Mouse (Mus musculus): ENCODE data around the gene Elmo1. TPM values are rescaled to one million over a fixed set of nuclear protein-coding genes. Genes with fewer than 3 reads are reported as not detected.

Elmo1 gene
- polyA plus RNA-seq, 1 experiment from 2014 or later = 49.5 TPM

GRCm38 (mm10) chr13:20218126-20218525 is 127.7 kb downstream of the Elmo1 start:
- no peaks in the 10 kb centered on the region for H3K36me3 ChIP-seq (ENCODE audit: control insufficient read depth, insufficient read depth, low read length)
- 66% methylated on average over 4 of the region's 4 CpGs for WGBS
- H3K4me2 ChIP-seq (ENCODE audit: low read depth, low read length) = no peak overlapping the region
- no peaks in the 10 kb centered on the region for H3K27me3 ChIP-seq (ENCODE audit: control insufficient read depth, insufficient read depth, low read length)
- H3K27ac ChIP-seq (ENCODE audit: low read depth, low read length) = no peak overlapping the region
- no peaks in the 10 kb centered on the region for H3K4me1 ChIP-seq (ENCODE audit: control insufficient read depth, insufficient read depth, low read length)
- no peak overlapping the region for H3K9ac ChIP-seq (replicated peaks; ENCODE audit: low read depth, low read length)
- H3K9me3 ChIP-seq (ENCODE audit: control insufficient read depth, low read length) = no peaks in the 10 kb centered on the region
- H3K4me3 ChIP-seq (ENCODE audit: low read depth, low read length) = no peak overlapping the region
- ATAC-seq (ENCODE audit: low read depth) = no peak

GRCm38 (mm10) chr13:20220414-20220813 is 130.0 kb downstream of the Elmo1 start:
- no peak overlapping the region for H3K4me2 ChIP-seq (ENCODE audit: low read depth, low read length)
- H3K36me3 ChIP-seq (ENCODE audit: control insufficient read depth, insufficient read depth, low read length) = no peaks in the 10 kb centered on the region
- no peaks in the 10 kb centered on the region for H3K9me3 ChIP-seq (ENCODE audit: control insufficient read depth, low read length)
- H3K9ac ChIP-seq (replicated peaks; ENCODE audit: low read depth, low read length) = no peak overlapping the region
- no peak overlapping the region for H3K4me3 ChIP-seq (ENCODE audit: low read depth, low read length)
- H3K4me1 ChIP-seq (ENCODE audit: control insufficient read depth, insufficient read depth, low read length) = no peaks in the 10 kb centered on the region
- no peak for ATAC-seq (ENCODE audit: low read depth)
- no peak overlapping the region for H3K27ac ChIP-seq (ENCODE audit: low read depth, low read length)
- no peaks in the 10 kb centered on the region for H3K27me3 ChIP-seq (ENCODE audit: control insufficient read depth, insufficient read depth, low read length)

GRCm38 (mm10) chr13:20227923-20228705 is 137.7 kb downstream of the Elmo1 start:
- ATAC-seq (ENCODE audit: low read depth) = peak; percentile 65
- WGBS = 41% methylated on average over 11 of the region's 11 CpGs
- H3K4me2 ChIP-seq (ENCODE audit: low read depth, low read length) = no peak overlapping the region
- H3K4me1 ChIP-seq (ENCODE audit: control insufficient read depth, insufficient read depth, low read length) = 0 out of 2 replicates have a peak, but pooled peaks cover 2% of the 10 kb centered on the region
- no peaks in the 10 kb centered on the region for H3K27me3 ChIP-seq (ENCODE audit: control insufficient read depth, insufficient read depth, low read length)
- no peaks in the 10 kb centered on the region for H3K36me3 ChIP-seq (ENCODE audit: control insufficient read depth, insufficient read depth, low read length)
- no peaks in the 10 kb centered on the region for H3K9me3 ChIP-seq (ENCODE audit: control insufficient read depth, low read length)
- no peak overlapping the region for H3K4me3 ChIP-seq (ENCODE audit: low read depth, low read length)
- no peak overlapping the region for H3K27ac ChIP-seq (ENCODE audit: low read depth, low read length)
- H3K9ac ChIP-seq (replicated peaks; ENCODE audit: low read depth, low read length) = no peak overlapping the region

GRCm38 (mm10) chr13:20231837-20232728 is 141.7 kb downstream of the Elmo1 start:
- no peak overlapping the region for H3K9ac ChIP-seq (replicated peaks; ENCODE audit: low read depth, low read length)
- WGBS = 56% methylated on average over 11 of the region's 11 CpGs
- H3K27ac ChIP-seq (ENCODE audit: low read depth, low read length) = no peak overlapping the region
- 0 out of 2 replicates have a peak, but pooled peaks cover 2% of the 10 kb centered on the region for H3K4me1 ChIP-seq (ENCODE audit: control insufficient read depth, insufficient read depth, low read length)
- H3K4me2 ChIP-seq (ENCODE audit: low read depth, low read length) = no peak overlapping the region
- no peaks in the 10 kb centered on the region for H3K36me3 ChIP-seq (ENCODE audit: control insufficient read depth, insufficient read depth, low read length)
- H3K4me3 ChIP-seq (ENCODE audit: low read depth, low read length) = no peak overlapping the region
- H3K9me3 ChIP-seq (ENCODE audit: control insufficient read depth, low read length) = no peaks in the 10 kb centered on the region
- no peaks in the 10 kb centered on the region for H3K27me3 ChIP-seq (ENCODE audit: control insufficient read depth, insufficient read depth, low read length)
- peak; percentile 31; the same call in 1 of the 2 replicates for ATAC-seq (ENCODE audit: low read depth)

GRCm38 (mm10) chr13:20233707-20234106 is 143.3 kb downstream of the Elmo1 start:
- no peak for ATAC-seq (ENCODE audit: low read depth)
- no peaks in the 10 kb centered on the region for H3K4me1 ChIP-seq (ENCODE audit: control insufficient read depth, insufficient read depth, low read length)
- no peak overlapping the region for H3K4me2 ChIP-seq (ENCODE audit: low read depth, low read length)
- H3K27ac ChIP-seq (ENCODE audit: low read depth, low read length) = no peak overlapping the region
- H3K9me3 ChIP-seq (ENCODE audit: control insufficient read depth, low read length) = no peaks in the 10 kb centered on the region
- no peak overlapping the region for H3K4me3 ChIP-seq (ENCODE audit: low read depth, low read length)
- no peaks in the 10 kb centered on the region for H3K36me3 ChIP-seq (ENCODE audit: control insufficient read depth, insufficient read depth, low read length)
- no peak overlapping the region for H3K9ac ChIP-seq (replicated peaks; ENCODE audit: low read depth, low read length)
- WGBS = 84% methylated on average over 7 of the region's 7 CpGs
- no peaks in the 10 kb centered on the region for H3K27me3 ChIP-seq (ENCODE audit: control insufficient read depth, insufficient read depth, low read length)

- H3K4me1 ChIP-seq (ENCODE audit: control insufficient read depth, insufficient read depth, low read length) = no peaks in the 10 kb centered on the region
- no peak overlapping the region for H3K9ac ChIP-seq (replicated peaks; ENCODE audit: low read depth, low read length)
- H3K27ac ChIP-seq (ENCODE audit: low read depth, low read length) = no peak overlapping the region
- H3K4me3 ChIP-seq (ENCODE audit: low read depth, low read length) = no peak overlapping the region
- ATAC-seq (ENCODE audit: low read depth) = no peak
- H3K36me3 ChIP-seq (ENCODE audit: control insufficient read depth, insufficient read depth, low read length) = no peaks in the 10 kb centered on the region
- 75% methylated on average over 5 of the region's 5 CpGs for WGBS
- H3K4me2 ChIP-seq (ENCODE audit: low read depth, low read length) = no peak overlapping the region
- H3K9me3 ChIP-seq (ENCODE audit: control insufficient read depth, low read length) = no peaks in the 10 kb centered on the region
- no peaks in the 10 kb centered on the region for H3K27me3 ChIP-seq (ENCODE audit: control insufficient read depth, insufficient read depth, low read length)
Observed at GRCm38 (mm10) chr13:20237615-20238014, 147.2 kb downstream of the Elmo1 start.

- WGBS = 77% methylated on average over 3 of the region's 3 CpGs
- no peak overlapping the region for H3K4me2 ChIP-seq (ENCODE audit: low read depth, low read length)
- H3K4me1 ChIP-seq (ENCODE audit: control insufficient read depth, insufficient read depth, low read length) = no peaks in the 10 kb centered on the region
- no peaks in the 10 kb centered on the region for H3K27me3 ChIP-seq (ENCODE audit: control insufficient read depth, insufficient read depth, low read length)
- H3K36me3 ChIP-seq (ENCODE audit: control insufficient read depth, insufficient read depth, low read length) = no peaks in the 10 kb centered on the region
- H3K27ac ChIP-seq (ENCODE audit: low read depth, low read length) = no peak overlapping the region
- H3K4me3 ChIP-seq (ENCODE audit: low read depth, low read length) = no peak overlapping the region
- H3K9ac ChIP-seq (replicated peaks; ENCODE audit: low read depth, low read length) = no peak overlapping the region
- no peak for ATAC-seq (ENCODE audit: low read depth)
- no peaks in the 10 kb centered on the region for H3K9me3 ChIP-seq (ENCODE audit: control insufficient read depth, low read length)
Observed at GRCm38 (mm10) chr13:20238146-20238545, 147.8 kb downstream of the Elmo1 start.

GRCm38 (mm10) chr13:20238743-20239142 is 148.3 kb downstream of the Elmo1 start:
- Histone ChIP-seq H3K9ac (replicated peaks; ENCODE audit: low read depth, low read length) (no peak overlapping the region), H3K27me3 (ENCODE audit: control insufficient read depth, insufficient read depth, low read length) (no peaks in the 10 kb centered on the region), H3K4me3 (ENCODE audit: low read depth, low read length) (no peak overlapping the region), H3K36me3 (ENCODE audit: control insufficient read depth, insufficient read depth, low read length) (no peaks in the 10 kb centered on the region), H3K9me3 (ENCODE audit: control insufficient read depth, low read length) (no peaks in the 10 kb centered on the region), H3K27ac (ENCODE audit: low read depth, low read length) (no peak overlapping the region), H3K4me2 (ENCODE audit: low read depth, low read length) (no peak overlapping the region), H3K4me1 (ENCODE audit: control insufficient read depth, insufficient read depth, low read length) (no peaks in the 10 kb centered on the region)
- no peak for ATAC-seq (ENCODE audit: low read depth)
- 90% methylated on average over 3 of the region's 3 CpGs for WGBS

GRCm38 (mm10) chr13:20250069-20250668 is 159.8 kb downstream of the Elmo1 start:
- no peaks in the 10 kb centered on the region for H3K36me3 ChIP-seq (ENCODE audit: control insufficient read depth, insufficient read depth, low read length)
- H3K9me3 ChIP-seq (ENCODE audit: control insufficient read depth, low read length) = no peaks in the 10 kb centered on the region
- no peak for ATAC-seq (ENCODE audit: low read depth)
- no peak overlapping the region for H3K4me3 ChIP-seq (ENCODE audit: low read depth, low read length)
- H3K4me1 ChIP-seq (ENCODE audit: control insufficient read depth, insufficient read depth, low read length) = no peaks in the 10 kb centered on the region
- H3K27ac ChIP-seq (ENCODE audit: low read depth, low read length) = no peak overlapping the region
- no peak overlapping the region for H3K9ac ChIP-seq (replicated peaks; ENCODE audit: low read depth, low read length)
- no peak overlapping the region for H3K4me2 ChIP-seq (ENCODE audit: low read depth, low read length)
- H3K27me3 ChIP-seq (ENCODE audit: control insufficient read depth, insufficient read depth, low read length) = no peaks in the 10 kb centered on the region
